Mouse (Mus musculus): Measurements from ENCODE around the gene Dcaf7.
A peak's percentile ranks its signal among the peaks of the same experiment; 100 is the strongest.

Gene Dcaf7

GRCm38 (mm10) chr11:106045780-106046179, 9.1 kb downstream of the Dcaf7 start:
- no peak for DNase-seq

- no peak for DNase-seq
Measured at GRCm38 (mm10) chr11:106046584-106046983, 9.9 kb downstream of the Dcaf7 start.

- no peak for DNase-seq
Measured at GRCm38 (mm10) chr11:106053921-106054320, 17.2 kb downstream of the Dcaf7 start.

DNA sequence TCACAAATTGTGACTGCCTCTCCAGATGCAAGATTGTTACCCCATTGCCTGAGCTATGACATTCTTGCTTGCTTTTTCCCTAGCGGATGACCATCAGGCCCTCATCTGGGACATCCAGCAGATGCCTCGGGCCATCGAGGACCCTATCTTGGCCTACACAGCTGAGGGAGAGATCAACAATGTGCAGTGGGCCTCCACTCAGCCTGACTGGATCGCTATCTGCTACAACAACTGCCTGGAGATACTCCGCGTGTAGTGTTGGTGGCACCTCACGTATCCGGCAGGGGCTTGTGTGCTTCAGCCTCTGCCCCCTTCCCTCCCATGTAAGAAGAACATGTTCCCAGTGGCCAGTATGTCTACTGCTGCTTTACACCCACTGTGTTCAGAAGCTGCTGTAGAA, 17.9 kb downstream of the Dcaf7 start:
- no peak for DNase-seq

DNA sequence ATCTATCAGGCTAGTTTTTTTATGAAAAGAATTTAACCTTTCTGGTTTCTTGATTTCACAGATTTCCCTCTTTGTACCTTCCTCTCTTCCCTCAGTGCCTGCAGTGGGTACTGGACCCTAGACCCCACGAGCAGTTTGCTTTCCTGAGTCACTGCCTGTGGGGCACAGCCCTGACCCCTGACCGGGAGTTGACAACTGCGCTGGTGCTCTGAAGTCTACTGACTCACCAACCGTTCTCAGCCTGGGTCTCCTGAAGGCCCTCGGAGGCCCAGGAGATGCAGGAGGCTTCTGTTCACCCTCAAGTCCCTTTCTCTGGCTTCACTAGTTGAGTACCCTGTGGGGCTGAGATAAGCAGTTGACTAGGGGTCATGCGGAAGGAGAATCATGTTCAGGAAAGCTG, 18.7 kb downstream of the Dcaf7 start:
- DNase-seq = no peak

- DNase-seq = no peak
Measured at GRCm38 (mm10) chr11:106056819-106057491, 20.3 kb downstream of the Dcaf7 start.

- no peak for DNase-seq
Measured at GRCm38 (mm10) chr11:106058020-106058419, 21.3 kb downstream of the Dcaf7 start.

DNA sequence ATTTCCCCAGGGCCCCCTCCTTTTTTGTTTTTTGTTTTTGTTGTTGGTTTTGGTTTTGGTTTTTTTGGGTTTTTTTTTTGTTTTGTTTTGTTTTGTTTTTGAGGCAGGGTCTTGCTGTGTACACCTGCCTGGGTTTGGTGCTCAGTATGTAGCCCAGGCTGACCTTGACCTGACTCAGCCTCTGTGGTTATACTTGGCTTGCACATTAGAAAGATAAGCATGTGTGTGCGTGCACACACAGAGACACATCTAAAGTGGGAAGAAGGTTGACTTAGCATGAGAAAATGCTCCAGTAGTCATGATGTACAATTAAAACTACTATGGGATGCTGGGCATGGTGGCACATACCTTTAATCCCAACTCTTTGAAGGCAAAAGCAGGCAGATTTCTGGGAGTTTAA, 23.9 kb downstream of the Dcaf7 start:
- no peak for DNase-seq

DNA sequence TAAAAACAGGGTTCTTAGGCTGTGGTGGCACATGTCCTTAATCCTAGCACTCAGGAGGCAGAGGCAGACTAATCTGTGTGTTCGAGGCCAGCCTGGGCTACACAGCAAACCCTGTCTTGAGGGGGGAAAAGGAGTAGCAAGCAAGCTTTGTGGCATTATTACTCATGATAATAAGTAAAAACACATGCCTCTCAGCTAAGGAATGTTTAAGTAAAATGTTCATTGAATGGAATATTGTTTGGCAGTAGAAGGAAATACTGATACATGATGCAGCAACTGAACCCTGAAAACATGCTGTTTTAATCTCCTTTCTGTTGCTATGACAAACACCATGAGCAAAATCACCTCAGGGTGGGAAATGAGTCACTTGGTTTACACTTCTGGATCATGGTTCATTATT, 24.6 kb downstream of the Dcaf7 start:
- no peak for DNase-seq

- no peak for DNase-seq
Measured at GRCm38 (mm10) chr11:106063756-106064155, 27.1 kb downstream of the Dcaf7 start.

- DNase-seq = no peak
Measured at GRCm38 (mm10) chr11:106065073-106065922, 28.6 kb downstream of the Dcaf7 start.

GRCm38 (mm10) chr11:106065923-106066571, 29.4 kb downstream of the Dcaf7 start, which contains the start of gene Taco1:
TSS of gene Taco1 (plus strand) at chr11:106066061.
- DNase-seq = peak; percentile 98

DNA sequence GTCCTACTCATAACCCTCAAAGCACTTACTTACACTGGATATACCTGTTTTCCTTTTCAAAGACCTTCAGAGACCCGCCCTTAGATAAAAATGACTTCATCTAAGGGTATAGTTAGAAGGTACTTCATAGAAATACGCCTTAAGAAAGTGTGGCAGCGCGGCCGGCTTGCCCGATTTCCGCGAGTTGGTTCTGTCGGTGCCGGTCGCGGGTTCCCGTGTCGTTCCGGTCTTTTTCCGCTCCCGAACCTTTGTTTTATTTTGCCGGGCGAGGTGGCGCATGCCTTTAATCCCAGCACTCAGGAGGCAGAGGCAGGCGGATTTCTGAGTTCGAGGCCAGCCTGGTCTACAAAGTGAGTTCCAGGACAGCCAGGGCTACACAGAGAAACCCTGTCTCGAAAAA, 29.9 kb downstream of the Dcaf7 start:
- peak; percentile 58 for DNase-seq

DNA sequence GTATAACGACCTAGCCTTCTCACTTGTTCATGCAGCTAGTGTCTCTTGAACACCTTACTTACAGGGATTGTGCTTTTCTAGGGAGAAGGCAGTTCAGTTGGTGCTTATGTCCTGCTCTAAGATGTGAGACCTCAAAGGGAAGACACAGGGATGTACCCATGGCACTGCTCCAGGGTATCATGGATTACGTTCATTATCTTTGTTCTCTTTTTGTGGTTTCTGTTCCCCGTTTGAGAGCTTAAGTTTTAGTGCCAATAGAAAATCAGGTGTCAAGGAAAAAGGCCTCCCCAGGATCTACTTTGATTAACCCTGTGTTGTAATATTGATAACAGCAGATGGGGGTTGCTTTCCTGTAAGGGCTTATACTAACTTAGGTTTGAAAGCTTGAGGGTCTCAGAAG, 37.1 kb downstream of the Dcaf7 start:
- no peak for DNase-seq

- peak; percentile 85 for DNase-seq
Measured at GRCm38 (mm10) chr11:106076321-106076720, 39.6 kb downstream of the Dcaf7 start.

- peak; percentile 100 for DNase-seq
Measured at GRCm38 (mm10) chr11:106083708-106084701, 47.3 kb downstream of the Dcaf7 start, which contains the start of gene Map3k3. TSS of gene Map3k3 (plus strand) at chr11:106084613.

DNA sequence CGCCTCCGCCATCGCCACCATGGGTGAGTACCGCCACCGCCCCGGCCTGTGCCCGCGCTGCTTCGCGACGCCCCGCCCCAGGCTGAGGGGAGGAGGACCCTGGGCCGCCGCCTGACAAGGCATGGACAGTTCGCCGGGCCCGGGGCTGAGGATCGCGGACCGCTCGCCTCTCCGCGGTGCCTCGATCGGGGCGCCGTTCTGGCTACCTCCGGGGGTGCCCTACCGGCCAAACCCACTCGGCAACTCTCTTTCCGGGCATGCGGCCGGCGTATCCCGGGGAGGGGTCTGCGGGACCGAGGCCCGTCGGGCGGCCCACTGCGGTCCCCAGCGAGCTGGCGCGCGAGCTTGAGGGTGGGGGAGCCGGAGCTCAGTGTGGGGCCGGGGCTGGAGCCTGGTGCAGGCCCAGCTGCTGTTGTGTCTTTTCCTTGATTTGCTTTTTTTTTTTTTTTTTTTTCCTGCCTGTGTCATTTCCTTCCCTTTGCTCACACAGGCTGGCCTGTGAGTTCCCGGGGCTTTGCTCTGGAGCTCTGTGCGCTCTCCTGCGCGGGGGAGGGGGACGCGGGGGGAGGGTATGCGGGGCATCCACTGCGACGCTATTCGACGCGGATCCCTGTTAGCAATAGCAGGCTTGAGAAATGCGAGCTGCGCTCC, 48.4 kb downstream of the Dcaf7 start:
- DNase-seq = peak; percentile 89

- peak; percentile 42 for DNase-seq
Measured at GRCm38 (mm10) chr11:106098223-106098622, 61.6 kb downstream of the Dcaf7 start.

- DNase-seq = no peak
Measured at GRCm38 (mm10) chr11:106102866-106103265, 66.2 kb downstream of the Dcaf7 start.

DNA sequence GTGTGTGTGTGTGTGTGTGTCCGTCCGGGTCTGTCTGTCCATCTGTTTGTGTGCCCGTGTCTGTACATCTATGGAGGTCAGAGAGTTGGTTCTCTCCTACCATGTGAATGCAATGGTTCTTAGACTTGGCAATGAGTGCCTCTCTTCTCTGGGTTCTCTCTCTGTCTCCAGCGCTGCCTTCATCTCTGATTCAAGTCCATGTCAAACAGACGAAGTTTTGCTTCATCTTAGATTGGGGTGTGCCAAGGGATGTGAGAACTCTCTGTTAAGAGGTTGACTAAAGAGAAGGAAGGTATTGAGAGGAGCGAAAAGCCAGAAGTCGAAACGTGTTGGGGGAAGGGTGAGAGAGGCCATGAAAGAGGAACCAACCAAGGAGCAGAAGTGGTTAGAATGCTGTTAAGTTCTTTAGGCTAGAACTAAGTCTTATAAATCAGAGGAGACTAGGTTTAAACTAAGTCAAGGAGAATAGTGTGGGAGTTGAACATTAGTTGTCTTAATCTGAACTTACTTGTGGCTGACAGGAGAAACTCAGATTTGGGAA, 69.4 kb downstream of the Dcaf7 start:
- DNase-seq = peak; percentile 17

All from lung, postnatal 10 days (tissue).